Mouse (Mus musculus) 416B (cell line): Measurements from ENCODE around the gene Olfr1181.
"Not testable (repeated sequence)": the region's sequence is repeated elsewhere in the genome, so short reads cannot be mapped to it uniquely, and the experiment has no call there.

ENCODE experiments used
- DNase-seq: peaks from one replicate; pipeline ENCODE4 v3.0.0; 2011; ENCODE audit warnings: low read depth

Gene Olfr1181

GRCm38 (mm10) chr2:88426071-88426470 lies at the start of gene Olfr1181:
Gene Olfr1181 (minus strand): TSS chr2:88426171.
- DNase-seq, result no peak

- DNase-seq, result not testable (repeated sequence)
Measured at GRCm38 (mm10) chr2:88454567-88454966, 28.6 kb upstream of the Olfr1181 start, which contains the start of gene Olfr1183. Gene Olfr1183 (plus strand): TSS chr2:88454867.

GRCm38 (mm10) chr2:88449031-88449430 lies 23.1 kb upstream of the Olfr1181 start, which contains the start of gene Gm13757:
Gene Gm13757 (minus strand): TSS chr2:88449131.
- DNase-seq, result no peak

GRCm38 (mm10) chr2:88419051-88419450 lies 6.9 kb downstream of the Olfr1181 start, which contains the start of gene Olfr1180:
Gene Olfr1180 (minus strand): TSS chr2:88419151.
- no peak for DNase-seq

GRCm38 (mm10) chr2:88406353-88406752 lies 19.6 kb downstream of the Olfr1181 start, which contains the start of gene Olfr1179:
Gene Olfr1179 (minus strand): TSS chr2:88406453.
- DNase-seq, result no peak

- DNase-seq, result no peak
Measured at GRCm38 (mm10) chr2:88386762-88387161, 39.2 kb downstream of the Olfr1181 start, which contains the start of gene Olfr1178. Gene Olfr1178 (plus strand): TSS chr2:88387062.
